Mouse (Mus musculus): ENCODE measurements around the gene Btbd35f30.
"Not testable (repeated sequence)": the region's sequence is repeated elsewhere in the genome, so short reads cannot be mapped to it uniquely, and the experiment has no call there.

The Btbd35f30 gene

DNA sequence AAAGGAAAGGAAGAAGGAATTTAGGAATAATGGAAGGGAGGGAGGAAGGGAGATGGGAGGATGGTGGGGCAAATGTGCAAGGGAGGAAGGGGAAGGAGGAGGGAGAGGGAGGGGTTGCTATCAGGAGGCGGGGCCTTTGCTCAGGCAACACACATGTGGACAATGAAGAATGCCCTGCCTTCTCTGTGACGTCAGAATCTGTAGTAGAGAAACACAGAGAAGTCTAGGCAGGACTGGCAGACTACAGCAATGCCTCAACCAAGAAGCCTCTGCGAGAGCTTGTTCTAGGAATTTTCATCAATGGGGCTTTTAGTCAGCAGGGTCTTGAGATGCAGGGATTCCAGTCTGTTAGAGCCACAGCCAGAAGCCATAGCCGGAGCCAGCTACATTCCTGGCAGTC, at the start of gene Btbd35f30:
TSS of gene Btbd35f30 (plus strand) at position 301 of the 400 bp plus-strand sequence.
- not testable (repeated sequence) for DNase-seq (ENCODE audit: low spot score in 2 of 2)

DNA sequence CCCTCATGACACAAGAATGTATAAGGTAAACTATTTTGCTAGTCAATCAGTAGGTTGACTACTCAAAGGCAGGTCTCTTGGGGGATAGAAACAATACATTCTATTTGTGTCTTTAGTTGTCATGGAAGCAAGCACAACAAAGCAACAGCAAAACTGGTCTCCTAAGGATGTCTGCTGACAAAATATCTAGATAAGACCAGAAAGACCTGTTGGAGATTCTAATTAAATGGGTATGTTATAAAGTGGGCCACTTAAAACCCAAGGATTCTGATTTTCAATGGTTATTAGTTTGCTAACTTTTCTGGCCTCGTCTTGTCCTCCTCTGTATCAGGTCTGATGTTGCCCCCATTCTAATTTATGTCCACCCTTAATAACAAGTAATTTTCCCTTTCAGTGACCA, 47.0 kb downstream of the Btbd35f30 start, which contains the start of gene Gm21789:
TSS of gene Gm21789 (plus strand) at position 301 of the 400 bp plus-strand sequence.
- not testable (repeated sequence) for DNase-seq (ENCODE audit: low spot score in 2 of 2)
